Mouse (Mus musculus) CH12.LX (cell line): ENCODE data around the gene Kntc1. TPM values are rescaled to one million over a fixed set of nuclear protein-coding genes. Genes with fewer than 3 reads are reported as not detected.

Experiments
- DNase-seq: peaks from one replicate; pipeline ENCODE4 v3.0.0-alpha.2; 2013; ENCODE audit errors: extremely low read depth
- H3K27ac ChIP-seq: 2 replicates; pipeline ENCODE4 v1.5.1; 2012; ENCODE audit warnings: low read depth, mild to moderate bottlenecking, control low read depth, moderate library complexity; ENCODE audit not compliant: insufficient read depth
- H3K27me3 ChIP-seq: replicated peaks from 2 replicates; pipeline ENCODE3; 2012; ENCODE audit warnings: inconsistent platforms
- H3K36me3 ChIP-seq, 2 experiments: replicated peaks in 1 of 2; 2 replicates each; pipeline versions ENCODE3 to v1.6.1; 2012; ENCODE audit warnings: inconsistent platforms in 1 of 2, low read length in 1 of 2, mild to moderate bottlenecking in 1 of 2, mixed read lengths in 1 of 2, moderate library complexity in 1 of 2; ENCODE audit not compliant: control insufficient read depth in 1 of 2, insufficient read depth in 1 of 2
- H3K4me1 ChIP-seq, 2 experiments: 2 replicates each; pipeline ENCODE4 v1.6.1; 2012; ENCODE audit warnings: inconsistent platforms in 1 of 2, moderate library complexity in 1 of 2; ENCODE audit not compliant: insufficient read depth in 2 of 2, control insufficient read depth in 1 of 2
- H3K4me2 ChIP-seq: 2 replicates; pipeline ENCODE4 v1.6.1; 2012; ENCODE audit warnings: low read depth, mild to moderate bottlenecking, control low read depth; ENCODE audit not compliant: poor library complexity, insufficient read depth, severe bottlenecking
- H3K4me3 ChIP-seq, 3 experiments: fragments of 150-350 bp in 1 of 3; sonication (generic) in 1 of 3; replicated peaks in 1 of 3; 2 replicates each; pipeline versions ENCODE3 to v1.5.1; 2011 to 2012; ENCODE audit warnings: low read depth in 2 of 3, low read length in 2 of 3, mild to moderate bottlenecking in 2 of 3, moderate library complexity in 2 of 3, control low read depth in 1 of 3, improper control_type of control experiment in 1 of 3, inconsistent platforms in 1 of 3, mixed read lengths in 1 of 3; ENCODE audit not compliant: poor library complexity in 1 of 3
- H3K79me2 ChIP-seq: replicated peaks from 2 replicates; pipeline ENCODE4 v1.6.1; 2012; ENCODE audit warnings: mild to moderate bottlenecking, moderate library complexity; ENCODE audit not compliant: control insufficient read depth, poor library complexity, insufficient read depth, severe bottlenecking; ENCODE audit errors: extremely low read depth
- H3K9ac ChIP-seq: 2 replicates; pipeline ENCODE4 v1.6.1; 2012; ENCODE audit warnings: low read depth, mild to moderate bottlenecking, control low read depth, moderate library complexity; ENCODE audit not compliant: insufficient read depth
- H3K9me3 ChIP-seq: replicated peaks from 2 replicates; pipeline ENCODE3; 2012; ENCODE audit warnings: low read length, inconsistent platforms, mixed read lengths
- BHLHE40 ChIP-seq: IDR thresholded peaks from 2 replicates; pipeline ENCODE4 v1.6.1; 2011; ENCODE audit warnings: mild to moderate bottlenecking, low read depth, low read length, improper control_type of control experiment
- CHD2 ChIP-seq: IDR thresholded peaks from 2 replicates; pipeline ENCODE4 v1.6.1; 2011; ENCODE audit warnings: low read length, improper control_type of control experiment
- CTCF ChIP-seq, 2 experiments: IDR thresholded peaks in 1 of 2; conservative IDR thresholded peaks in 1 of 2; 2 replicates each; pipeline ENCODE4 v1.5.1; 2011 to 2012; ENCODE audit warnings: low read depth in 2 of 2, low read length in 2 of 2, improper control_type of control experiment in 1 of 2, inconsistent platforms in 1 of 2, mild to moderate bottlenecking in 1 of 2, moderate library complexity in 1 of 2
- E2F4 ChIP-seq: IDR thresholded peaks from 2 replicates; pipeline ENCODE4 v1.6.1; 2011; ENCODE audit warnings: low read depth, low read length, improper control_type of control experiment; ENCODE audit not compliant: insufficient replicate concordance
- ELF1 ChIP-seq: IDR thresholded peaks from 2 replicates; pipeline ENCODE4 v1.6.1; 2014; ENCODE audit warnings: low read depth, mild to moderate bottlenecking, inconsistent platforms, low read length, improper control_type of control experiment
- EP300 ChIP-seq: IDR thresholded peaks from 2 replicates; pipeline ENCODE4 v1.6.1; 2011; ENCODE audit warnings: low read length, improper control_type of control experiment
- ETS1 ChIP-seq: conservative IDR thresholded peaks from 2 replicates; pipeline ENCODE4 v1.6.1; 2012; ENCODE audit warnings: low read depth, mild to moderate bottlenecking, inconsistent platforms, low read length, improper control_type of control experiment, moderate library complexity
- GABPA ChIP-seq: IDR thresholded peaks from 2 replicates; pipeline ENCODE4 v1.6.1; 2012; ENCODE audit warnings: low read depth, low read length, improper control_type of control experiment, inconsistent platforms; ENCODE audit not compliant: insufficient replicate concordance
- HCFC1 ChIP-seq: IDR thresholded peaks from 2 replicates; pipeline ENCODE4 v1.6.1; 2012; ENCODE audit warnings: low read depth, mild to moderate bottlenecking, inconsistent platforms, low read length, improper control_type of control experiment
- IRF4 ChIP-seq: IDR thresholded peaks from 2 replicates; pipeline ENCODE4 v1.6.1; 2014; ENCODE audit warnings: low read depth, mild to moderate bottlenecking, inconsistent platforms, low read length, improper control_type of control experiment
- JUN ChIP-seq: IDR thresholded peaks from 2 replicates; pipeline ENCODE4 v1.6.1; 2011; ENCODE audit warnings: low read depth, mild to moderate bottlenecking, low read length, improper control_type of control experiment, moderate library complexity; ENCODE audit not compliant: insufficient read depth
- JUND ChIP-seq: conservative IDR thresholded peaks from 2 replicates; pipeline ENCODE4 v1.6.1; 2011; ENCODE audit warnings: low read depth, low read length, improper control_type of control experiment
- KAT2A ChIP-seq: IDR thresholded peaks from 2 replicates; pipeline ENCODE4 v1.6.1; 2012; ENCODE audit warnings: low read length, improper control_type of control experiment, inconsistent platforms; ENCODE audit not compliant: insufficient replicate concordance
- MAFK ChIP-seq: IDR thresholded peaks from 2 replicates; pipeline ENCODE4 v1.6.1; 2011; ENCODE audit warnings: low read length, improper control_type of control experiment; ENCODE audit not compliant: insufficient replicate concordance
- MAZ ChIP-seq: IDR thresholded peaks from 2 replicates; pipeline ENCODE4 v1.6.1; 2012; ENCODE audit warnings: low read depth, mild to moderate bottlenecking, inconsistent platforms, low read length, improper control_type of control experiment, moderate library complexity
- MEF2A ChIP-seq: IDR thresholded peaks from 2 replicates; pipeline ENCODE4 v1.6.1; 2014; ENCODE audit warnings: low read depth, mild to moderate bottlenecking, inconsistent platforms, low read length, improper control_type of control experiment, borderline replicate concordance
- MXI1 ChIP-seq: IDR thresholded peaks from 2 replicates; pipeline ENCODE4 v1.6.1; 2011; ENCODE audit warnings: mild to moderate bottlenecking, low read depth, low read length, improper control_type of control experiment
- NELFE ChIP-seq: IDR thresholded peaks from 2 replicates; pipeline ENCODE4 v1.6.1; 2011; ENCODE audit warnings: low read depth, low read length, improper control_type of control experiment
- POLR2A ChIP-seq: IDR thresholded peaks from 2 replicates; pipeline ENCODE4 v1.6.1; 2011; ENCODE audit warnings: low read depth, mild to moderate bottlenecking, improper control_type of control experiment, low read length
- POLR2AphosphoS2 ChIP-seq: IDR thresholded peaks from 2 replicates; pipeline ENCODE4 v1.6.1; 2011; ENCODE audit warnings: low read depth, low read length, improper control_type of control experiment
- RAD21 ChIP-seq: IDR thresholded peaks from 2 replicates; pipeline ENCODE4 v1.6.1; 2011; ENCODE audit warnings: low read depth, mild to moderate bottlenecking, low read length, improper control_type of control experiment, moderate library complexity
- SIN3A ChIP-seq: IDR thresholded peaks from 2 replicates; pipeline ENCODE4 v1.6.1; 2012; ENCODE audit warnings: low read length, improper control_type of control experiment, inconsistent platforms
- SMC3 ChIP-seq: IDR thresholded peaks from 2 replicates; pipeline ENCODE4 v1.6.1; 2011; ENCODE audit warnings: low read depth, low read length, improper control_type of control experiment
- TBP ChIP-seq: conservative IDR thresholded peaks from 2 replicates; pipeline ENCODE4 v1.6.1; 2011; ENCODE audit warnings: low read depth, low read length, improper control_type of control experiment
- TCF12 ChIP-seq: IDR thresholded peaks from 2 replicates; pipeline ENCODE4 v1.6.1; 2014; ENCODE audit warnings: low read depth, mild to moderate bottlenecking, inconsistent platforms, low read length, improper control_type of control experiment
- USF1 ChIP-seq: IDR thresholded peaks from 2 replicates; pipeline ENCODE4 v1.6.1; 2014; ENCODE audit warnings: low read depth, mild to moderate bottlenecking, inconsistent platforms, low read length, improper control_type of control experiment
- ZMIZ1 ChIP-seq: IDR thresholded peaks from 2 replicates; pipeline ENCODE4 v1.6.1; 2012; ENCODE audit warnings: low read depth, mild to moderate bottlenecking, inconsistent platforms, low read length, improper control_type of control experiment
- ZNF384 ChIP-seq: IDR thresholded peaks from 2 replicates; pipeline ENCODE4 v1.6.1; 2012; ENCODE audit warnings: low read depth, low read length, improper control_type of control experiment, inconsistent platforms
- dilution Hi-C: fragments of 300-500 bp; cut with MboI; formaldehyde crosslinking; loops from 2 replicates; pipeline ENCODE4 v1.14.3; 2020; ENCODE audit warnings: low sequenced_read_pairs; ENCODE audit not compliant: extremely low pct_unique_long_range_greater_than_20kb, extremely low pct_ligation_motif_present
- in situ Hi-C: fragments of 300-500 bp; cut with MboI; formaldehyde crosslinking; loops from 3 replicates; pipeline ENCODE4 v1.14.3; 2019; ENCODE audit warnings: low sequenced_read_pairs, low pct_ligation_motif_present, low pct_unique_long_range_greater_than_20kb, mixed read lengths
- polyA plus RNA-seq: library from polyadenylated mRNA; unstranded; fragments of >175 nt; gene quantifications from 2 replicates; pipeline ENCODE4 v1.2.1, GENCODE M21; 2012; ENCODE audit warnings: low read depth; ENCODE audit not compliant: insufficient read length
- total RNA-seq, 2 experiments: library from RNA; depleted of rRNA; stranded (reverse); fragments of 300-350 nt in 1 of 2; fragments of >200 nt in 1 of 2; gene quantifications; 2 replicates each; pipeline ENCODE4 v1.2.3; 2012 to 2014

Kntc1 gene
- total and polyA plus RNA-seq, 3 experiments: 30.4 to 37.4 (median 30.5) TPM

- peaks cover 5 to 43% of the 10 kb centered on the region in 2 experiments for H3K4me1 ChIP-seq
- dilution Hi-C loops: no loop called here
- H3K27me3 ChIP-seq: no peaks in the 10 kb centered on the region
- peaks cover 71% of the 10 kb centered on the region for H3K79me2 ChIP-seq
- H3K36me3 ChIP-seq: peaks cover 14 to 44% of the 10 kb centered on the region in 2 experiments
- H3K4me3 ChIP-seq: peak overlapping the region in 2 of 3 experiments; percentile 74 to 77
- no peaks in the 10 kb centered on the region for H3K9me3 ChIP-seq
- in situ Hi-C loops: no loop called here
- DNase-seq: peak; percentile 76
- TF ChIP-seq NELFE (no peak), CHD2 (peak; percentile 64; the same call in 1 of the 2 replicates), POLR2A (no peak), MXI1 (0 out of 2 replicates have a peak, but pooled peaks have one; percentile 25), KAT2A (no peak), POLR2AphosphoS2 (no peak; the same call in 1 of the 2 replicates), BHLHE40 (no peak; the same call in 1 of the 2 replicates), HCFC1 (no peak; the same call in 1 of the 2 replicates), MAFK (no peak), GABPA (no peak), E2F4 (no peak), TCF12 (no peak), ETS1 (peak; percentile 55), ZMIZ1 (no peak), MAZ (no peak; the same call in 1 of the 2 replicates), SMC3 (no peak), CTCF (conservative IDR thresholded peaks at IDR 0.05 in 1 of 2, IDR thresholded peaks at IDR 0.05 in 1 of 2; ENCODE audit: low read depth in 2 of 2, low read length in 2 of 2) (no peak), ELF1 (no peak), RAD21 (no peak), USF1 (no peak), JUND (peak; percentile 58; the same call in 1 of the 2 replicates), ZNF384 (no peak), MEF2A (no peak), SIN3A (peak; percentile 92), TBP (no peak), IRF4 (peak; percentile 93), EP300 (peak; percentile 86), JUN (peak; percentile 57)
- H3K9ac ChIP-seq: peak overlapping the region; percentile 97; the same call in 1 of the 2 replicates
- peak overlapping the region; percentile 48 for H3K4me2 ChIP-seq
- no peak overlapping the region for H3K27ac ChIP-seq
Measured at GRCm38 (mm10) chr5:123746253-123746652, 3.3 kb upstream of the Kntc1 start.
